Mouse (Mus musculus) kidney, postnatal 25 days (tissue): ENCODE results near the gene Pptc7.
A peak's percentile ranks its signal among the peaks of the same experiment; 100 is the strongest.
"Not testable (repeated sequence)": the region's sequence is repeated elsewhere in the genome, so short reads cannot be mapped to it uniquely, and the experiment has no call there.

Experiments used
- DNase-seq, 2 experiments: peaks; one replicate each; pipeline ENCODE4 v3.0.0; 2021; ENCODE audit warnings: mixed read lengths in 2 of 2

The Pptc7 gene

GRCm38 (mm10) chr5:122302810-122303745 lies 18.9 kb downstream of the Pptc7 start:
- DNase-seq: peak in 1 of 2 experiments; percentile 63

GRCm38 (mm10) chr5:122303937-122304336 lies 19.8 kb downstream of the Pptc7 start:
- DNase-seq: no peak

GRCm38 (mm10) chr5:122304541-122304940 lies 20.4 kb downstream of the Pptc7 start:
- DNase-seq: no peak

- peak; percentile 73 to 90 for DNase-seq
These were observed 21.3 kb downstream of the Pptc7 start for GRCm38 (mm10) chr5:122305472-122305871.

- DNase-seq: no peak
These were observed 22.4 kb downstream of the Pptc7 start for GRCm38 (mm10) chr5:122306536-122306935.

- DNase-seq: no peak
These were observed 26.5 kb downstream of the Pptc7 start for GRCm38 (mm10) chr5:122310699-122311098.

- DNase-seq: peak in 1 of 2 experiments; percentile 19
These were observed 27.5 kb downstream of the Pptc7 start for GRCm38 (mm10) chr5:122311692-122312091.

- no peak for DNase-seq
These were observed 28.2 kb downstream of the Pptc7 start for GRCm38 (mm10) chr5:122312346-122312745.

- peak; percentile 64 to 90 for DNase-seq
These were observed 28.9 kb downstream of the Pptc7 start for GRCm38 (mm10) chr5:122312942-122313684.

- peak; percentile 95 to 99 for DNase-seq
These were observed 31.0 kb downstream of the Pptc7 start for GRCm38 (mm10) chr5:122314966-122315667.

GRCm38 (mm10) chr5:122317329-122318045 lies 33.3 kb downstream of the Pptc7 start:
- DNase-seq: peak; percentile 66 to 71

- DNase-seq: peak; percentile 36 to 63
These were observed 33.9 kb downstream of the Pptc7 start for GRCm38 (mm10) chr5:122318100-122318499.

GRCm38 (mm10) chr5:122318976-122319375 lies 34.8 kb downstream of the Pptc7 start:
- not testable (repeated sequence) for DNase-seq

GRCm38 (mm10) chr5:122319474-122320204 lies 35.5 kb downstream of the Pptc7 start:
- peak; percentile 41 to 74 for DNase-seq

- no peak for DNase-seq
These were observed 36.1 kb downstream of the Pptc7 start for GRCm38 (mm10) chr5:122320205-122320781.

GRCm38 (mm10) chr5:122323523-122323922 lies 39.4 kb downstream of the Pptc7 start:
- DNase-seq: no peak

GRCm38 (mm10) chr5:122324608-122325431 lies 40.7 kb downstream of the Pptc7 start:
- DNase-seq: no peak

GRCm38 (mm10) chr5:122325477-122325876 lies 41.3 kb downstream of the Pptc7 start:
- DNase-seq: no peak

GRCm38 (mm10) chr5:122327283-122327682 lies 43.1 kb downstream of the Pptc7 start:
- no peak for DNase-seq

GRCm38 (mm10) chr5:122330269-122330668 lies 46.1 kb downstream of the Pptc7 start:
- no peak for DNase-seq
